Mouse (Mus musculus) adrenal gland, adult 8-10 months (tissue): ENCODE measurements around the gene Tstd3. TPM values are rescaled to one million over a fixed set of nuclear protein-coding genes. Genes with fewer than 3 reads are reported as not detected.
A peak's percentile ranks its signal among the peaks of the same experiment; 100 is the strongest.
"Not testable (repeated sequence)": the region's sequence is repeated elsewhere in the genome, so short reads cannot be mapped to it uniquely, and the experiment has no call there.

Experiments used
- DNase-seq: peaks from one replicate; pipeline ENCODE4 v3.0.0; 2022
- total RNA-seq, 4 experiments: library from RNA; stranded (reverse); gene quantifications; 2 replicates each; pipeline ENCODE4 v1.2.4; 2022

Gene Tstd3
- total RNA-seq, 4 experiments from 2014 or later = 7.7 to 14.2 (median 9.8) TPM

DNA sequence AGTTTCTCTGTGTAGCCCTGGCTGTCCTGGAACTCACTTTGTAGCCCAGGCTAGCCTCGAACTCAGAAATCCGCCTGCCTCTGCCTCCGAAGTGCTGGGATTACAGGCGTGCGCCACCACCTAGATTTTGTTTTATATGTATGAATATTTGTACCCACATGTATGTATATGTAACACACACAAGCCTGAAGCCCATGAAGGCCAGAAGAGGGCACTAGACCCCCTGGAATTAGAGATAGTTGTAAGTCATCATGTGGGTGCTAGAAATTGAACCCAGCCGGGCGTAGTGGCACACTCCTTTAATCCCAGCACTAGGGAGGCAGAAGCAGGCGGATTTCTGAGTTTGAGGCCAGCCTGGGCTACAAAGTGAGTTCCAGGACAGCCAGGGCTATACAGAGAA, 22.9 kb downstream of the Tstd3 start:
- not testable (repeated sequence) for DNase-seq

DNA sequence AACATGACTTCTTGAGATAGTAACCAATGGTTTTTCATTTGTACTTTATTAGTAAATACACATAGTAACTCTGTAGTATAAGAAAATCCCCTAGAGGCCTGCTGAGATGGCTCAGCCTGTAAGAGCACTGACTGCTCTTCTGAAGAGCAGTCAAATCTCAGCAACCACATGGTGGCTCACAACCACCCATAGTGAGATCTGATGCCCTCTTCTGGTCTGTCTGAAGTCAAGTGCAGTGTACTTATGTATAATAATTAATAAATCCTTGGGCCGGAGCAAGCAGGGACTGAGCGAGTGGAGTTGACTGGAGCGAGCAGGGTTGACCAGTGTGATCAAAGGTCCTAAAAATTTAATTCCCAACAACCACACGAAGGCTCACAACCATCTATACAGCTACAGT, 27.8 kb downstream of the Tstd3 start:
- peak; percentile 11 for DNase-seq

DNA sequence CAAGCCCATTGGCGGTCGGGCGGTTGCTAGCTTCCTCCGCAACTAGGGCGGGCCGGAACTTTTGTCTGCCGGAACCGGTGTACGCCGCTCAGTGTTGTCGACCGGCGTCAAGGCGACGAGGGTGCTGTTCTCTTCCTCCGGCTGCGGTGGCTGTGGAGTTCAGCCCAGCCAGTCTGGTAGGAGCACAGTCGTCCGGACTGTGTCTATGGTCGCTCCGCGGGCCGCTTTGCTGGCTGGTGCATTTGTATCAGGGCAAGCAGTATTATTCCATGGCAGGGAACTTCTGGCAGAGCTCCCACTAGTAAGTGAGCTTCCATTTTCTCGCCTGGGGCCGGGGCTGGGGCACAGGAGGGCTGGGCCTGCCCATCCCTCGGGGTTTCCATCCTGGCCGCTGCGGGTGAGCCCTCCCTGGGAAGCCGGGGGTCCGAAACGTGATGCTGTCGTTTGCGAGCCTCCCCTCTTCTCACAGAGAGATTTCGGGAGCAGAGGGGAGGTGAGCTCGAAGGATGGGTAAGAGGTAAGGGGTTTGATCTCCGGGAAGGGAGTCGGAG, 39.3 kb downstream of the Tstd3 start, which contains the start of gene Ccnc:
Gene Ccnc (plus strand): TSS at position 87 of the 551 bp plus-strand sequence.
- DNase-seq = peak; percentile 90

DNA sequence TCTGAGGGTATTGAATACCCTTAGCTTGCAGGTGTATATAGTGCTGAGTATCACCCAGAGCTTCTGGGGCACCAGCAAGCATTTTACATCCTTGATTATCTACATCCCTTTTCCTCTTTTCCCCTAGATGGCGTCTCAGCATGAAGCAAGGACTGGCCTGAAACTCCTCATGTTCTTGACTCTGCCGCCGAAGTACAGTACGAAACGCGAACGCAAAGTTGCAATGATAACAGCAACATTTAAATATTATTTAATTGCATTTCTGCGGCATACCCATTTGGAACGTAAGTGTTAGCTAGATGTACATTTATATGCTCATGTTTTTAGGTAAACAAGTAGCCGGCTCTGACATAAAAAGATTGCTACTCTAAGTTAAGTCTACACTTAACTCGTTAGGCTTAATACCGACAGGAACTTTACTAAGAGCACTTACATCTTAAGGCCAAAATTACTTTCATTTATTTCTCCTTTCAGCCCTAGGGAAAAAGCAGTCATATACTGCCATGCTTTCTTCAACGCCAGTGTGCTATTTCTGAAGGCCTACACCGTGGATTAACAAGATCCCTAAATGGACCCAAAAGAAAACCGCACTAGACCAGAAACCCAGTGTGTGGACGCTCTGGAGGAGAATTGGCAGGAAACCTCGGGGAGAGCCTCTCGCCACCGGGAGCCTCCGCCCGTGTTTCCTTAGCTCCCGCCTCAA, 39.9 kb downstream of the Tstd3 start:
- DNase-seq = peak; percentile 18

DNA sequence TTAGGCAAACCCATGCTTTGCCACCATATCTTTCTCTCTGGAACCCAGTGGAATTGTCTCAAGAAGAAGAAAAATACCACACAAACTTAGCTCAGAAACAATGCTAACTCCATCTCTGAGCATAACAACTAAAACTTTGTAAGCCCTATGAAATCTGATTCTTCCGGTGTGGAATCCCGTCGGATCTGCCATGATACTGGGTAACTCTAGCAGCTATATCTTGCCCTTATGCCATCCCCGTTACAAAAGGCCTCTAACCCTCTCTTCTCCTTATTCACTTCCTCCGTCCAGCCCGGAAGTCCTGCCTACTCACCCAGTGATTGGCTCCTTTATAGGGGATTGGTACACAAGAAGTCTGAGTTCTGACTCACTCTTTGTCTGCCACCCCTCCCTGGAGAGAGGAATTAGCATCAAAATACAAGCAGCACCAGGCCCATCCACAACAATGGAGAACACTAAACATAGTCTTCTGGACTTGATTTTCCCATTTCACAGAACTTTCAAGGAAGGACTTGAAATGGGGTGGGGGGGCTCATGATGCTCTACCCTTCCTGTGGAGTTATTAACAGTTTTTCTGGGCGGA, 44.2 kb downstream of the Tstd3 start:
- DNase-seq = no peak

DNA sequence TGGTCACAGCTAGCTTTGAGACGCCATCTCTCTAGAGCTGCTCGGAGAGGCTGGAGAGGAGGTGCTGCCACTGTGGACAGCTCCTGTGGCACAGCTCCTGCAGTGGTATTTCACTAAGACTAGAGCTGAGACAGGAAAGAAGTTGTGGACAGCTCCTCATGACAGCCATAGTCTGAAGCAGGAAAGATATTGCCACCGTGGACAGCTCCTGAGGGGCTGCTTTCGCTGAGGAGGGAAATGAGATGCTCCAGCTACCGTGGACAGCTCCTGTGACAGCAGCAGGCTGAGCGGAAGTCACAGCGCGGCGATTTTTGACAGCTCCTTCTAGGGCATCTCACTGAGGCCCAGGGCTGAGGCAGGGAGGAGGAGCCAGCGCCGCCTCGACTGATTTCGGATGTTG, 54.9 kb downstream of the Tstd3 start:
- peak; percentile 82 for DNase-seq

Other genes with a start within 250 kb of the Tstd3 start
- not detected for gene Prdm13, start 81.2 kb downstream of the Tstd3 start, total RNA-seq
- gene Ccnc, start 39.5 kb downstream of the Tstd3 start, total RNA-seq = 10 to 100 TPM; 20.6 to 29.6 (median 27.5) TPM
- gene Usp45, start 56 bp downstream of the Tstd3 start, total RNA-seq = 10 to 100 TPM; 20.7 to 32.5 (median 25.3) TPM
- gene Pnisr, start 80.4 kb upstream of the Tstd3 start, total RNA-seq = 100 to 1,000 TPM in 3 of 4 experiments, 10 to 100 TPM in 1; 80.1 to 207 (median 141) TPM
- 10 to 100 TPM; 15.6 to 19.7 (median 17.2) TPM for gene Coq3, start 112.5 kb upstream of the Tstd3 start, total RNA-seq
- gene Faxc, start 164.1 kb upstream of the Tstd3 start, total RNA-seq = 1 to 10 TPM; 6.2 to 9.8 (median 7.7) TPM